23 mouse cellular contexts compared by ENCODE assay signal in genomic region chr2:168433392-168433791, GRCm38 (mm10).
DNase-seq lines count a peak whose midpoint lies in the region; ATAC-seq and TF ChIP-seq lines count a peak whose summit lies in the region.
"Had no signal": no experiment of that assay in that cellular context is flagged by ENCODE, and none has a peak within 500 bp of the region (broad histone marks: within the 10 kb centered on the region; RNA-seq: fewer than 3 reads in every experiment).

No protein-coding gene starts in this region.

- no peak for ATAC-seq in kidney, embryonic 14.5 days (ENCODE audit: low FRiP score, low TSS enrichment)
- ATAC-seq in stomach, postnatal 0 days (ENCODE audit: low FRiP score, low TSS enrichment), result no peak
- ATAC-seq in megakaryocyte-erythroid progenitor cell, adult 5-6 weeks (replicated peaks; ENCODE audit: low FRiP score, low TSS enrichment, poor library complexity, severe bottlenecking), result no peak
- ATAC-seq in megakaryocyte progenitor cell, adult 5-6 weeks (replicated peaks; ENCODE audit: poor library complexity), result no peak
- ATAC-seq: activated CD4-positive, CD25-positive, alpha-beta regulatory T cell, adult 4 months; inflammation-experienced regulatory T-cells, adult 6 months; midbrain, embryonic 13.5 days had no signal

- 62% methylated on average over 5 of the region's 5 CpGs for WGBS in kidney, embryonic 14.5 days
- 59% methylated on average over 5 of the region's 5 CpGs for WGBS in stomach, postnatal 0 days

- TF ChIP-seq CTCF in testis, adult 2 months (IDR thresholded peaks at IDR 0.05; ENCODE audit: control insufficient read depth, insufficient read depth, insufficient replicate concordance, low read depth, low read length), result no peak
- TF ChIP-seq CTCF in stomach, postnatal 0 days (IDR thresholded peaks at IDR 0.05; ENCODE audit: low read depth), result peak; percentile 22; the same call in 1 of the 2 replicates

- no peaks in the 10 kb centered on the region for H3K9me3 ChIP-seq in kidney, embryonic 14.5 days (ENCODE audit: control insufficient read depth, low read length)
- no peaks in the 10 kb centered on the region for H3K9me3 ChIP-seq in stomach, postnatal 0 days (ENCODE audit: control insufficient read depth, low read length)
- H3K9me3 ChIP-seq: forebrain, embryonic 12.5 days; heart, embryonic 15.5 days; liver, embryonic 15.5 days; midbrain, embryonic 13.5 days had no signal

- no peaks in the 10 kb centered on the region for H3K36me3 ChIP-seq in kidney, embryonic 14.5 days (ENCODE audit: control insufficient read depth, insufficient read depth, low read length)
- no peaks in the 10 kb centered on the region for H3K36me3 ChIP-seq in testis, adult 2 months (ENCODE audit: control insufficient read depth, insufficient read depth, low read length)
- H3K36me3 ChIP-seq in stomach, postnatal 0 days (ENCODE audit: control insufficient read depth, insufficient read depth, low read length), result no peaks in the 10 kb centered on the region
- H3K36me3 ChIP-seq: embryonic facial prominence, embryonic 12.5 days; forebrain, embryonic 12.5 days; heart, embryonic 15.5 days; liver, embryonic 15.5 days; midbrain, embryonic 13.5 days had no signal

- TF ChIP-seq EP300 in stomach, postnatal 0 days (optimal IDR thresholded peaks at IDR 0.05), result no peak

- H3K4me3 ChIP-seq in kidney, embryonic 14.5 days (ENCODE audit: low read length), result no peak overlapping the region
- peak overlapping the region; percentile 69 for H3K4me3 ChIP-seq in testis, adult 2 months (ENCODE audit: control insufficient read depth, low read depth, low read length)
- no peak overlapping the region for H3K4me3 ChIP-seq in stomach, postnatal 0 days (ENCODE audit: low read depth, low read length)
- H3K4me3 ChIP-seq: embryonic facial prominence, embryonic 12.5 days; forebrain, embryonic 12.5 days; gastrocnemius, adult 2 months; heart, embryonic 15.5 days; liver, embryonic 15.5 days; midbrain, embryonic 13.5 days had no signal

- DNase-seq in kidney, adult 18-20 months, result peak; percentile 46
- no peak for DNase-seq in testis, postnatal 14 days (ENCODE audit: low spot score)
- DNase-seq in kidney, adult 9 months, result peak; percentile 75
- no peak for DNase-seq in stomach, postnatal 0 days (ENCODE audit: low spot score)
- DNase-seq: adrenal gland, adult 8-10 months; cerebellum, adult 11-12 months; cerebellum, postnatal 14 days; gastrocnemius, adult 2 months; heart, postnatal 36 days; thymus, postnatal 14 days had no signal

- no peak for TF ChIP-seq POLR2A in testis, adult 2 months (IDR thresholded peaks at IDR 0.05; ENCODE audit: control insufficient read depth, low read depth, low read length)

- no peak overlapping the region for H3K9ac ChIP-seq in kidney, embryonic 14.5 days (ENCODE audit: low read depth, low read length)
- no peak overlapping the region for H3K9ac ChIP-seq in stomach, postnatal 0 days (ENCODE audit: low read length)
- H3K9ac ChIP-seq: embryonic facial prominence, embryonic 12.5 days; forebrain, embryonic 12.5 days; heart, embryonic 15.5 days; hindbrain, embryonic 14.5 days; liver, embryonic 15.5 days; midbrain, embryonic 13.5 days had no signal

- 0 out of 2 replicates have a peak, but pooled peaks cover 4% of the 10 kb centered on the region for H3K4me1 ChIP-seq in kidney, embryonic 14.5 days (ENCODE audit: control insufficient read depth, insufficient read depth, low read length)
- H3K4me1 ChIP-seq in testis, adult 2 months (ENCODE audit: control insufficient read depth, insufficient read depth, low read length), result no peaks in the 10 kb centered on the region
- H3K4me1 ChIP-seq in stomach, postnatal 0 days (replicated peaks; ENCODE audit: control insufficient read depth, insufficient read depth), result no peaks in the 10 kb centered on the region
- H3K4me1 ChIP-seq: heart, embryonic 15.5 days; liver, embryonic 15.5 days; midbrain, embryonic 13.5 days had no signal

- H3K27ac ChIP-seq in kidney, embryonic 14.5 days (ENCODE audit: low read depth, low read length), result no peak overlapping the region
- H3K27ac ChIP-seq in testis, adult 2 months (ENCODE audit: control insufficient read depth, insufficient read depth, low read depth, low read length), result no peak overlapping the region
- H3K27ac ChIP-seq in stomach, postnatal 0 days (replicated peaks), result no peak overlapping the region
- H3K27ac ChIP-seq: embryonic facial prominence, embryonic 12.5 days; forebrain, embryonic 12.5 days; gastrocnemius, adult 2 months; heart, embryonic 15.5 days; hindbrain, embryonic 14.5 days; liver, embryonic 15.5 days; macrophage; midbrain, embryonic 13.5 days had no signal

- no peaks in the 10 kb centered on the region for H3K27me3 ChIP-seq in kidney, embryonic 14.5 days (ENCODE audit: control insufficient read depth, insufficient read depth, low read length)
- no peaks in the 10 kb centered on the region for H3K27me3 ChIP-seq in testis, adult 2 months (ENCODE audit: control insufficient read depth, insufficient read depth, low read length)
- H3K27me3 ChIP-seq in stomach, postnatal 0 days (ENCODE audit: control insufficient read depth, insufficient read depth, low read length), result no peaks in the 10 kb centered on the region
- H3K27me3 ChIP-seq: embryonic facial prominence, embryonic 12.5 days; forebrain, embryonic 12.5 days; heart, embryonic 15.5 days; liver, embryonic 15.5 days; midbrain, embryonic 13.5 days had no signal

- H3K4me2 ChIP-seq in kidney, embryonic 14.5 days (replicated peaks; ENCODE audit: low read depth, low read length), result no peak overlapping the region
- no peak overlapping the region for H3K4me2 ChIP-seq in stomach, postnatal 0 days (replicated peaks; ENCODE audit: low read depth)
- H3K4me2 ChIP-seq: embryonic facial prominence, embryonic 12.5 days; forebrain, embryonic 12.5 days; heart, embryonic 15.5 days; hindbrain, embryonic 14.5 days; liver, embryonic 15.5 days; midbrain, embryonic 13.5 days had no signal

Comparison
In these comparisons a context has a peak if more than half of its experiments do, and no peak if none do; other contexts are left out.
1. DNase-seq: peak in kidney, adult 18-20 months (single experiment) and kidney, adult 9 months (single experiment); none in testis, postnatal 14 days (single experiment) and stomach, postnatal 0 days (single experiment).